Mouse (Mus musculus) MEL (cell line): Measurements from ENCODE around the gene Cd83. TPM values are rescaled to one million over a fixed set of nuclear protein-coding genes. Genes with fewer than 3 reads are reported as not detected.

Experiments used
- DNase-seq: peaks from one replicate; pipeline ENCODE4 v3.0.0; 2011; ENCODE audit warnings: low read depth, low spot score
- H3K27ac ChIP-seq: 2 replicates; pipeline ENCODE4 v1.5.1; 2012; ENCODE audit warnings: low read depth, mild to moderate bottlenecking, control low read depth, low read length, moderate library complexity; ENCODE audit not compliant: control insufficient read depth
- H3K27me3 ChIP-seq, 2 experiments: fragments of 150-350 bp in 1 of 2; sonication (generic) in 1 of 2; 2 replicates each; pipeline ENCODE4 v1.6.1; 2012; ENCODE audit warnings: low read length in 2 of 2, mild to moderate bottlenecking in 2 of 2, improper control_type of control experiment in 1 of 2, moderate library complexity in 1 of 2; ENCODE audit not compliant: insufficient read depth in 2 of 2, control insufficient read depth in 1 of 2
- H3K36me3 ChIP-seq, 2 experiments: 2 replicates each; pipeline ENCODE4 v1.6.1; 2012 to 2014; ENCODE audit warnings: low read length in 2 of 2, improper control_type of control experiment in 1 of 2, inconsistent platforms in 1 of 2, mild to moderate bottlenecking in 1 of 2; ENCODE audit not compliant: insufficient read depth in 2 of 2, control insufficient read depth in 1 of 2
- H3K4me1 ChIP-seq, 2 experiments: fragments of 150-350 bp in 1 of 2; sonication (generic) in 1 of 2; 2 replicates each; pipeline ENCODE4 v1.6.1; 2012; ENCODE audit warnings: low read length in 2 of 2, improper control_type of control experiment in 1 of 2, mild to moderate bottlenecking in 1 of 2; ENCODE audit not compliant: insufficient read depth in 2 of 2, control insufficient read depth in 1 of 2
- H3K4me3 ChIP-seq, 2 experiments: fragments of 150-350 bp in 1 of 2; sonication (generic) in 1 of 2; 2 replicates each; pipeline ENCODE4 v1.5.1; 2012; ENCODE audit warnings: low read depth in 2 of 2, low read length in 2 of 2, mild to moderate bottlenecking in 2 of 2, moderate library complexity in 2 of 2, control low read depth in 1 of 2, improper control_type of control experiment in 1 of 2; ENCODE audit not compliant: control insufficient read depth in 1 of 2, insufficient read depth in 1 of 2
- H3K79me2 ChIP-seq: 2 replicates; pipeline ENCODE4 v1.6.1; 2012; ENCODE audit warnings: mild to moderate bottlenecking, low read length, moderate library complexity; ENCODE audit not compliant: control insufficient read depth, poor library complexity, insufficient read depth
- H3K9ac ChIP-seq: 2 replicates; pipeline ENCODE4 v1.6.1; 2012; ENCODE audit warnings: low read depth, mild to moderate bottlenecking, control low read depth, low read length, moderate library complexity; ENCODE audit not compliant: control insufficient read depth, poor library complexity, severe bottlenecking
- H3K9me3 ChIP-seq: fragments of 150-350 bp; sonication (generic); replicated peaks from 2 replicates; pipeline ENCODE4 v1.6.1; 2012; ENCODE audit warnings: mild to moderate bottlenecking, low read length, improper control_type of control experiment, moderate library complexity; ENCODE audit not compliant: insufficient read depth
- CHD1 ChIP-seq: IDR thresholded peaks from 2 replicates; pipeline ENCODE4 v1.6.1; 2012; ENCODE audit warnings: low read depth, mild to moderate bottlenecking, inconsistent platforms, low read length, improper control_type of control experiment
- CTCF ChIP-seq, 3 experiments: IDR thresholded peaks in 2 of 3; conservative IDR thresholded peaks in 1 of 3; 2 replicates each; pipeline ENCODE4 v1.5.1; 2011 to 2012; ENCODE audit warnings: low read length in 3 of 3, low read depth in 2 of 3, mild to moderate bottlenecking in 2 of 3, improper control_type of control experiment in 1 of 3, inconsistent platforms in 1 of 3, mixed read lengths in 1 of 3, moderate library complexity in 1 of 3; ENCODE audit not compliant: control insufficient read depth in 1 of 3, insufficient read depth in 1 of 3, poor library complexity in 1 of 3, severe bottlenecking in 1 of 3
- E2F4 ChIP-seq: IDR thresholded peaks from 2 replicates; pipeline ENCODE4 v1.6.1; 2011; ENCODE audit warnings: low read depth, low read length, improper control_type of control experiment, borderline replicate concordance
- ETS1 ChIP-seq: IDR thresholded peaks from 2 replicates; pipeline ENCODE4 v1.6.1; 2012; ENCODE audit warnings: low read depth, mild to moderate bottlenecking, inconsistent platforms, low read length, improper control_type of control experiment, moderate library complexity
- GABPA ChIP-seq: IDR thresholded peaks from 2 replicates; pipeline ENCODE4 v1.6.1; 2012; ENCODE audit warnings: low read depth, mild to moderate bottlenecking, inconsistent platforms, low read length, improper control_type of control experiment, moderate library complexity
- HCFC1 ChIP-seq: IDR thresholded peaks from 2 replicates; pipeline ENCODE4 v1.6.1; 2012; ENCODE audit warnings: low read depth, mild to moderate bottlenecking, inconsistent platforms, low read length, improper control_type of control experiment, moderate library complexity
- KAT2A ChIP-seq: conservative IDR thresholded peaks from 2 replicates; pipeline ENCODE4 v1.6.1; 2012; ENCODE audit warnings: low read depth, low read length, improper control_type of control experiment, inconsistent platforms
- MAZ ChIP-seq: IDR thresholded peaks from 2 replicates; pipeline ENCODE4 v1.6.1; 2012; ENCODE audit warnings: low read depth, mild to moderate bottlenecking, inconsistent platforms, low read length, improper control_type of control experiment
- MEF2A ChIP-seq: IDR thresholded peaks from 2 replicates; pipeline ENCODE4 v1.6.1; 2014; ENCODE audit warnings: low read depth, mild to moderate bottlenecking, inconsistent platforms, low read length, improper control_type of control experiment; ENCODE audit not compliant: poor library complexity, insufficient replicate concordance, severe bottlenecking; ENCODE audit errors: extremely low read depth
- MXI1 ChIP-seq: IDR thresholded peaks from 2 replicates; pipeline ENCODE4 v1.6.1; 2011; ENCODE audit warnings: mild to moderate bottlenecking, low read depth, low read length, improper control_type of control experiment
- MYC ChIP-seq: IDR thresholded peaks from 2 replicates; pipeline ENCODE4 v1.6.1; 2011; ENCODE audit warnings: low read depth, mild to moderate bottlenecking, low read length, improper control_type of control experiment, moderate library complexity
- NELFE ChIP-seq: IDR thresholded peaks from 2 replicates; pipeline ENCODE4 v1.6.1; 2011; ENCODE audit warnings: low read depth, low read length, improper control_type of control experiment
- NRF1 ChIP-seq: IDR thresholded peaks from 2 replicates; pipeline ENCODE4 v1.6.1; 2014; ENCODE audit warnings: low read depth, mild to moderate bottlenecking, inconsistent platforms, low read length, improper control_type of control experiment, moderate library complexity; ENCODE audit not compliant: poor library complexity, insufficient read depth, severe bottlenecking
- POLR2AphosphoS5 ChIP-seq: IDR thresholded peaks from 2 replicates; pipeline ENCODE4 v1.6.1; 2012; ENCODE audit warnings: low read depth, borderline replicate concordance, mild to moderate bottlenecking, inconsistent platforms, low read length, moderate library complexity, mixed read lengths
- RAD21 ChIP-seq: IDR thresholded peaks from 2 replicates; pipeline ENCODE4 v1.6.1; 2011; ENCODE audit warnings: mild to moderate bottlenecking, low read depth, low read length, improper control_type of control experiment
- RCOR1 ChIP-seq: IDR thresholded peaks from 2 replicates; pipeline ENCODE4 v1.6.1; 2012; ENCODE audit warnings: low read depth, mild to moderate bottlenecking, inconsistent platforms, low read length, improper control_type of control experiment
- SIN3A ChIP-seq: IDR thresholded peaks from 2 replicates; pipeline ENCODE4 v1.6.1; 2012; ENCODE audit warnings: low read length, improper control_type of control experiment, inconsistent platforms
- SMC3 ChIP-seq: IDR thresholded peaks from 2 replicates; pipeline ENCODE4 v1.6.1; 2011; ENCODE audit warnings: low read depth, low read length, improper control_type of control experiment
- TAL1 ChIP-seq: IDR thresholded peaks from 2 replicates; pipeline ENCODE4 v1.6.1; 2012; ENCODE audit warnings: mild to moderate bottlenecking, inconsistent platforms, low read length, moderate library complexity, mixed read lengths
- TBP ChIP-seq: IDR thresholded peaks from 2 replicates; pipeline ENCODE4 v1.8.0; 2011; ENCODE audit warnings: low read depth, low read length, improper control_type of control experiment
- ZMIZ1 ChIP-seq: IDR thresholded peaks from 2 replicates; pipeline ENCODE4 v1.6.1; 2012; ENCODE audit warnings: low read depth, mild to moderate bottlenecking, inconsistent platforms, low read length, improper control_type of control experiment, moderate library complexity
- ZNF384 ChIP-seq: IDR thresholded peaks from 2 replicates; pipeline ENCODE4 v1.6.1; 2012; ENCODE audit warnings: low read depth, mild to moderate bottlenecking, inconsistent platforms, low read length, improper control_type of control experiment
- polyA plus RNA-seq, 2 experiments: library from polyadenylated mRNA; stranded (reverse) in 1 of 2; unstranded in 1 of 2; fragments of >175 nt in 1 of 2; fragments of >200 nt in 1 of 2; gene quantifications; 2 replicates each; pipeline versions ENCODE4 v1.2.1 to v1.2.4; 2012; ENCODE audit warnings: low replicate concordance in 2 of 2, low read depth in 1 of 2; ENCODE audit not compliant: insufficient read length in 2 of 2, insufficient read depth in 1 of 2, missing spikeins in 1 of 2
- total RNA-seq: library from RNA; depleted of rRNA; stranded (reverse); fragments of 300-350 nt; gene quantifications from 2 replicates; pipeline ENCODE4 v1.2.3, GENCODE M21; 2012

Cd83 gene
- total and polyA plus RNA-seq, 3 experiments = not detected

DNA sequence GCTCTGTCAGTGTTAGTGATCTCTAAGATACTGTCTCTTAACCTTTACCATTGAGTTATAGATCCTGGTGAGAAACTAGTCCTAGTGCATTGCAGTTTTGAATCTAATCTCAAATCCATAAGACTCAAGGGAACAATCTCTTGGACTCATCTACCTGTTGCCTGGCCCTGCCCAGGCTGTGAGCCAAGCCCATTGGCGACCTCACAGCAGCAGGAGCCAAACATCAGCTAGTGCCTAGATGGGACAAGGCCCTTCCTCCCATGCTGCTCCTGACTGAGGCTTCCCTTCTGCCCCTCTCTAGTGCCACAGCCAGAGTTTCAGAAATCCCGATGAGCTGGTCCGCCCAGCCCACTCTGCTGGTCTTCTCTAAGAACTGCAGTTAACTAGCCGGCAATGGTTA lies 14.1 kb downstream of the Cd83 start:
- Histone ChIP-seq H3K36me3 (no peaks in the 10 kb centered on the region), H3K4me1 (no peaks in the 10 kb centered on the region), H3K9me3 (no peaks in the 10 kb centered on the region), H3K9ac (no peak overlapping the region), H3K27me3 (no peaks in the 10 kb centered on the region; a peak in 1 of 4 replicates), H3K27ac (no peak overlapping the region), H3K79me2 (no peaks in the 10 kb centered on the region), H3K4me3 (no peak overlapping the region)
- no peak for TF ChIP-seq ETS1
- TF ChIP-seq KAT2A = no peak
- no peak for TF ChIP-seq ZNF384
- TF ChIP-seq SMC3 = no peak
- no peak for TF ChIP-seq SIN3A
- no peak for TF ChIP-seq HCFC1
- TF ChIP-seq MXI1 = no peak
- TF ChIP-seq MAZ = no peak
- no peak for TF ChIP-seq E2F4
- no peak for TF ChIP-seq TAL1
- no peak for TF ChIP-seq MEF2A
- DNase-seq = no peak

DNA sequence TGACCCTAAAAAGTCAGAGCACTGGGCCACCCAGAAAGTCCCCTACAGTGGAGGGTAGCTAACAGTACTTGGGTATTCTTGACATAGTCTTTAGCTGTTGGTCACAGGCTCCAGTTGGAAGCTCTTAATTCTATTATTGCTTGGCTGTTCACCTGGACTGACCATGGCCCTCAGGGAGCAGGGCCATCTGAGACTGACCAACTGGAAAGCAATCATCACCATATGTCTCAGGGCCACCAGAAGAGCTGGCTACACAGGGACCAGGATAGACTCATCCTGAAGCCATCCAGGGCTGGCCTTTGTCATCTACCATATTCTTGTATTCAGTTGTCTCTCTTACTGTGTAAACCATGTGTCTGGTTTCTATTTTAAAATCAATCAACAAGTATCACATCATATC lies 15.6 kb downstream of the Cd83 start:
- Histone ChIP-seq H3K27ac (no peak overlapping the region), H3K27me3 (no peaks in the 10 kb centered on the region; a peak in 1 of 4 replicates), H3K4me1 (no peaks in the 10 kb centered on the region), H3K9me3 (no peaks in the 10 kb centered on the region), H3K79me2 (no peaks in the 10 kb centered on the region), H3K4me3 (no peak overlapping the region), H3K9ac (no peak overlapping the region), H3K36me3 (no peaks in the 10 kb centered on the region)
- TF ChIP-seq CTCF (IDR thresholded peaks at IDR 0.05 in 2 of 3, conservative IDR thresholded peaks at IDR 0.05 in 1 of 3; ENCODE audit: control insufficient read depth in 1 of 3, insufficient read depth in 1 of 3, low read depth in 2 of 3, low read length in 3 of 3, poor library complexity in 1 of 3, severe bottlenecking in 1 of 3) (no peak), SMC3 (no peak), ZMIZ1 (no peak), RCOR1 (no peak), MYC (no peak), RAD21 (no peak), NELFE (no peak), NRF1 (no peak), POLR2AphosphoS5 (no peak), GABPA (no peak), TAL1 (no peak), TBP (no peak), CHD1 (no peak)
- no peak for DNase-seq
